Mouse (Mus musculus): ENCODE results near the gene Ythdc1.
"Not testable (repeated sequence)": the region's sequence is repeated elsewhere in the genome, so short reads cannot be mapped to it uniquely, and the experiment has no call there.

The Ythdc1 gene

GRCm38 (mm10) chr5:86803962-86804940, at the start of gene Ythdc1:
Ythdc1 (plus strand) TSS chr5:86804221.
- DNase-seq, result peak; percentile 96

- DNase-seq, result no peak
Observed at GRCm38 (mm10) chr5:86769015-86769658, 34.9 kb upstream of the Ythdc1 start.

GRCm38 (mm10) chr5:86771010-86771409, 33.0 kb upstream of the Ythdc1 start:
- DNase-seq, result no peak

GRCm38 (mm10) chr5:86776941-86777340, 27.1 kb upstream of the Ythdc1 start:
- DNase-seq, result no peak

- DNase-seq, result no peak
Observed at GRCm38 (mm10) chr5:86778471-86778870, 25.6 kb upstream of the Ythdc1 start.

- DNase-seq, result no peak
Observed at GRCm38 (mm10) chr5:86783059-86783458, 21.0 kb upstream of the Ythdc1 start.

- no peak for DNase-seq
Observed at GRCm38 (mm10) chr5:86784205-86784604, 19.8 kb upstream of the Ythdc1 start.

GRCm38 (mm10) chr5:86786798-86787197, 17.2 kb upstream of the Ythdc1 start:
- no peak for DNase-seq

- no peak for DNase-seq
Observed at GRCm38 (mm10) chr5:86789954-86790353, 14.1 kb upstream of the Ythdc1 start.

- no peak for DNase-seq
Observed at GRCm38 (mm10) chr5:86792249-86792648, 11.8 kb upstream of the Ythdc1 start.

- DNase-seq, result no peak
Observed at GRCm38 (mm10) chr5:86792807-86793206, 11.2 kb upstream of the Ythdc1 start.

- no peak for DNase-seq
Observed at GRCm38 (mm10) chr5:86816795-86817194, 12.8 kb downstream of the Ythdc1 start.

GRCm38 (mm10) chr5:86836378-86836777, 32.4 kb downstream of the Ythdc1 start:
- DNase-seq, result not testable (repeated sequence)

GRCm38 (mm10) chr5:86838110-86838509, 34.1 kb downstream of the Ythdc1 start:
- DNase-seq, result no peak

GRCm38 (mm10) chr5:86839472-86839871, 35.5 kb downstream of the Ythdc1 start:
- DNase-seq, result no peak

- DNase-seq, result no peak
Observed at GRCm38 (mm10) chr5:86840207-86840606, 36.2 kb downstream of the Ythdc1 start.

GRCm38 (mm10) chr5:86841261-86841660, 37.2 kb downstream of the Ythdc1 start:
- DNase-seq, result not testable (repeated sequence)

- no peak for DNase-seq
Observed at GRCm38 (mm10) chr5:86850104-86850503, 46.1 kb downstream of the Ythdc1 start.

- no peak for DNase-seq
Observed at GRCm38 (mm10) chr5:86851658-86852057, 47.6 kb downstream of the Ythdc1 start.

- DNase-seq, result not testable (repeated sequence)
Observed at GRCm38 (mm10) chr5:86856505-86856904, 52.5 kb downstream of the Ythdc1 start.

GRCm38 (mm10) chr5:86857682-86858081, 53.7 kb downstream of the Ythdc1 start:
- no peak for DNase-seq

GRCm38 (mm10) chr5:86858336-86858735, 54.3 kb downstream of the Ythdc1 start:
- no peak for DNase-seq

- DNase-seq, result no peak
Observed at GRCm38 (mm10) chr5:86871877-86872276, 67.9 kb downstream of the Ythdc1 start.
